Mouse (Mus musculus) cerebellum, postnatal 36 days (tissue): ENCODE measurements around the gene Nxph3.
"Not testable (repeated sequence)": the region's sequence is repeated elsewhere in the genome, so short reads cannot be mapped to it uniquely, and the experiment has no call there.

Experiments
- DNase-seq, 2 experiments: peaks; one replicate each; pipeline ENCODE4 v3.0.0; 2021 to 2022; ENCODE audit warnings: mixed read lengths in 2 of 2

The Nxph3 gene

GRCm38 (mm10) chr11:95517162-95517561 is 2.8 kb upstream of the Nxph3 start:
- no peak for DNase-seq

GRCm38 (mm10) chr11:95516491-95516911 is 2.1 kb upstream of the Nxph3 start:
- DNase-seq: no peak

- DNase-seq: no peak
Observed at GRCm38 (mm10) chr11:95515376-95516323, 1.3 kb upstream of the Nxph3 start.

GRCm38 (mm10) chr11:95513461-95514297 is 691 bp downstream of the Nxph3 start:
- peak; percentile 31 to 49 for DNase-seq

GRCm38 (mm10) chr11:95512383-95512782 is 2.0 kb downstream of the Nxph3 start:
- DNase-seq: no peak

- no peak for DNase-seq
Observed at GRCm38 (mm10) chr11:95511919-95512318, 2.5 kb downstream of the Nxph3 start.

GRCm38 (mm10) chr11:95510631-95511030 is 3.7 kb downstream of the Nxph3 start:
- DNase-seq: no peak

GRCm38 (mm10) chr11:95509126-95509717 is 5.1 kb downstream of the Nxph3 start:
- peak in 1 of 2 experiments; percentile 41 for DNase-seq

- no peak for DNase-seq
Observed at GRCm38 (mm10) chr11:95508211-95508926, 6.0 kb downstream of the Nxph3 start.

- no peak for DNase-seq
Observed at GRCm38 (mm10) chr11:95507785-95508184, 6.6 kb downstream of the Nxph3 start.

- peak; percentile 51 to 55 for DNase-seq
Observed at GRCm38 (mm10) chr11:95507041-95507716, 7.2 kb downstream of the Nxph3 start.

- no peak for DNase-seq
Observed at GRCm38 (mm10) chr11:95504271-95504731, 10.1 kb downstream of the Nxph3 start.

GRCm38 (mm10) chr11:95503581-95504180 is 10.7 kb downstream of the Nxph3 start:
- DNase-seq: no peak

- DNase-seq: not testable (repeated sequence)
Observed at GRCm38 (mm10) chr11:95501826-95502225, 12.5 kb downstream of the Nxph3 start.

- DNase-seq: peak; percentile 37 to 54
Observed at GRCm38 (mm10) chr11:95500836-95501235, 13.5 kb downstream of the Nxph3 start.

GRCm38 (mm10) chr11:95500412-95500811 is 14.0 kb downstream of the Nxph3 start:
- DNase-seq: no peak

GRCm38 (mm10) chr11:95497921-95498320 is 16.4 kb downstream of the Nxph3 start:
- no peak for DNase-seq

- no peak for DNase-seq
Observed at GRCm38 (mm10) chr11:95495883-95496282, 18.5 kb downstream of the Nxph3 start.

- no peak for DNase-seq
Observed at GRCm38 (mm10) chr11:95494374-95494773, 20.0 kb downstream of the Nxph3 start.

- no peak for DNase-seq
Observed at GRCm38 (mm10) chr11:95493950-95494349, 20.4 kb downstream of the Nxph3 start.

GRCm38 (mm10) chr11:95493010-95493409 is 21.4 kb downstream of the Nxph3 start:
- no peak for DNase-seq
